Mouse (Mus musculus): Measurements from ENCODE around the gene Nfic. TPM values are rescaled to one million over a fixed set of nuclear protein-coding genes. Genes with fewer than 3 reads are reported as not detected.

The Nfic gene
- polyA plus RNA-seq, 1 experiment from 2014 or later: 86.5 TPM

DNA sequence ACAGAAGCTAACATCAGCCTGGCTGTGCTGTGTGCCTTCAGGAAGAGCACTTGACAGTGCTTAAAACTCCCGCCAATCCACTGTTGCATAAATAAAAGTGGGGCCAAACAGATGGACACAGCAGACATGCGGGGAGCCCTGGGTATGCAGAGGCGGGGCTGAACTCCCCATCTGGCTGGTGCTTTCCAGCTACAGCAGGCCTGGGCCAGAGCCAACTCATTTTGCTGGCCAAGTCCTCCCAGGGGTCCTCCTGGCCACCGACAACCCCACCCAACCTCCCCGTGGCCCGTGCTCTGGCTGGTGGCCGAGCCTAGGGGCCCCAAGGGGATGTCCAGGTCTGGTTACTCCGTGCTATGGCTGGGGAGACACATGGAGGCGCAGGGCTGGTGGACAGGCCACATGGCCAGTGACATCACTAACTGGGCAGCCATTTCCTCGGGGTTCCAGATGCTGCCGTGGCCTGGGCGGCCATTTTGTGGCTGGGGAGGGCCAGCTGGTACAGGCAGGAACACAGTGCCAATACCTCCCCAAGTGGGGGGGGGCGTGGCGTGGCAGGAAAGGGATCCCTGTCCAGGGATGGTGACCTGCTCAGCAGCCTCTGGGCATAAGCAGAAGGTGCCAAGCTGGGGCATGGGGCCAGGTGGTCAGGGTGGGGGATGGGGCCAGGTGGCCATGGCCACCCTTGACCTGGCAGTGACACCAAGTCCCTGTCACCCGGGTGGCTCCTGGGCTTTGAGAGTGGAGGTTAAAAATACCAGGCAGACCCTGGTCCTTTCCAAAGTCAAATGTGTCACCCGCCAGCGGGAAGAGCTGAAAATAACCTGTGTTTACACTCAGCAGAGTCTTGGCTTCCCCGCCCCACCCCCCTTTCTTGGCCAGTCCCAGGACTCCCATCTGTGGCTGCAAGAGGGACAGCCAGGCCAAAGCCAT is 43.7 kb downstream of the Nfic start:
- H3K9ac ChIP-seq: peak overlapping the region; percentile 16
- 36% methylated on average over 18 of the region's 18 CpGs for WGBS
- H3K4me2 ChIP-seq: peak overlapping the region; percentile 49

DNA sequence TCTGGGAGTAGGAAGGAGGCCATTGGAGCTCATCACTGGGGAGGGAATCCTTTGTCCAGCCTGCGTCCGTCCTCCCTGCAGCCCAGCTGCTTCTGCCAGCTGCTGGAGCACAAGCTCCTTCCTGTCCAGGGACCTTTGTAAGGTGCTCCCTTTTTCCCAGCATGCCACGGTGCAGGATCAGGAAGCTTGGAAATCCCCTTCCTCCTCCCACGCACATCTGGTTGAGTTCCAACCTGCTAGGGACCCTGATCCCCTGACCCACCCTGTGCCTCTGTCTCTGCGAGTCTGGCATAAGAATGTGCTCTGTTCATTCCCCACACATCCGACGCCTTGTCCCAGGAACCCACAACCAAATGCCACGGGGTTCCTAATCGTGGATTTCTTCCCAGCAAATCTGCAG is 44.5 kb downstream of the Nfic start:
- no peaks in the 10 kb centered on the region for H3K27me3 ChIP-seq (ENCODE audit: insufficient read depth, low read length)
- peaks cover 46% of the 10 kb centered on the region for H3K36me3 ChIP-seq (ENCODE audit: insufficient read depth)
- H3K27ac ChIP-seq (ENCODE audit: low read depth): peak overlapping the region; percentile 92
- TF ChIP-seq CTCF (IDR thresholded peaks at IDR 0.05; ENCODE audit: low read depth): no peak
- peaks cover 57% of the 10 kb centered on the region for H3K4me1 ChIP-seq (ENCODE audit: insufficient read depth)
- H3K4me2 ChIP-seq: peak overlapping the region; percentile 49
- ATAC-seq (ENCODE audit: insufficient read depth) (no peak), DNase-seq (no peak)
- H3K9me3 ChIP-seq (ENCODE audit: low read depth, low read length): no peaks in the 10 kb centered on the region
- 64% methylated on average over 9 of the region's 9 CpGs for WGBS
- H3K4me3 ChIP-seq (ENCODE audit: low read depth, low read length): 0 out of 2 replicates have a peak overlapping the region, but pooled peaks have one; percentile 8
- H3K9ac ChIP-seq: no peak overlapping the region

More for the DNA sequence above, 43.7 kb downstream of the Nfic start:
- Histone ChIP-seq H3K27me3 (ENCODE audit: insufficient read depth, low read length) (no peaks in the 10 kb centered on the region), H3K27ac (ENCODE audit: low read depth) (peak overlapping the region; percentile 92), H3K4me1 (ENCODE audit: insufficient read depth) (peaks cover 60% of the 10 kb centered on the region), H3K9me3 (ENCODE audit: low read depth, low read length) (no peaks in the 10 kb centered on the region), H3K4me3 (ENCODE audit: low read depth, low read length) (peak overlapping the region; percentile 8; the same call in 1 of the 2 replicates), H3K36me3 (ENCODE audit: insufficient read depth) (peaks cover 38% of the 10 kb centered on the region)
- ATAC-seq (ENCODE audit: insufficient read depth) (peak; percentile 8), DNase-seq (peak; percentile 86)
- no peak for TF ChIP-seq CTCF (IDR thresholded peaks at IDR 0.05; ENCODE audit: low read depth)

DNA sequence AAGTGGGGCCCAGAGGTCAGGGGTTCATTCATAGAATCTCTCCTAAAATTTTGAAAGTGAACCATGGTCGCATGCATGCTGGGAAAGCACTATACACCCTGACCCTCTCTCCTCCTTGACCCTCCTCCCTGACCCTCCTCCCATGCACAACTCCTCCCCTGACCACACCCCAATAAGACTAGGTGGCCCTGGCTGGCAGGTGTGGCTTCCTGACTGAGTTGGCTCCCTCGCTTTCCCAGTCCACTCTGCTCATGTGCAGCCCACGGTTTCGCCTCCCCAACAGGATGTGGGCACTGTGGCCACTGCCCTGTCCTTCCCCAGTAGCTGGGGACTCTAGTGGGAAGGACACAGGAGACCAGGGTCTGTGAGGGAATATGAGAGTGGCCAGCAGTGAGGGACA is 45.1 kb downstream of the Nfic start:
- Histone ChIP-seq H3K9me3 (ENCODE audit: low read depth, low read length) (no peaks in the 10 kb centered on the region), H3K27me3 (ENCODE audit: insufficient read depth, low read length) (no peaks in the 10 kb centered on the region), H3K4me1 (ENCODE audit: insufficient read depth) (peaks cover 57% of the 10 kb centered on the region), H3K9ac (no peak overlapping the region), H3K4me3 (ENCODE audit: low read depth, low read length) (peak overlapping the region; percentile 19; the same call in 1 of the 2 replicates), H3K27ac (ENCODE audit: low read depth) (peak overlapping the region; percentile 92; the same call in 1 of the 2 replicates), H3K36me3 (ENCODE audit: insufficient read depth) (peaks cover 52% of the 10 kb centered on the region), H3K4me2 (peak overlapping the region; percentile 49)
- DNase-seq (no peak), ATAC-seq (ENCODE audit: insufficient read depth) (no peak)
- 65% methylated on average over 4 of the region's 4 CpGs for WGBS
- no peak for TF ChIP-seq CTCF (IDR thresholded peaks at IDR 0.05; ENCODE audit: low read depth)

DNA sequence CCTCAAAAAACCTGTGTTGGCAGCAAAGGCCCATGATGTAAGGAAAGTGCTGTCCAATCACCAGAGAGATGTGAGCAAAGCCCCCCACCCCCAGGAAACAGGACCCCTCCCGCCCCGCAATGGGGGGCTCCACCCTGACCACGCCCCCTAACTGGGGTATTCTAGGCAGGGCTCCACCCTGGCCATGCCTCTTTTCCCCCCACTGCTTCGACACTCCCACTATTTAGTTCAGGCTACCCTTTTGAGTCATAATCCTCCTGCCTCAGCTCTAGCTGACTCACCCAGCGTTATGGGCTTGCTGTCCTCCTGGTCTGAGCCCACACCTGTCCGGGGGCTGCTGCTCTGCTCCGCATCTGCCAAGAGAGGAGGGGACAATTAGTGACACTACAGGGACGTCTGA is 46.1 kb downstream of the Nfic start:
- 33% methylated on average over 8 of the region's 8 CpGs for WGBS
- Histone ChIP-seq H3K9me3 (ENCODE audit: low read depth, low read length) (no peaks in the 10 kb centered on the region), H3K4me2 (peak overlapping the region; percentile 49), H3K4me3 (ENCODE audit: low read depth, low read length) (peak overlapping the region; percentile 19), H3K36me3 (ENCODE audit: insufficient read depth) (peaks cover 62% of the 10 kb centered on the region), H3K4me1 (ENCODE audit: insufficient read depth) (peaks cover 49% of the 10 kb centered on the region), H3K27me3 (ENCODE audit: insufficient read depth, low read length) (no peaks in the 10 kb centered on the region), H3K27ac (ENCODE audit: low read depth) (peak overlapping the region; percentile 58), H3K9ac (no peak overlapping the region)
- TF ChIP-seq CTCF (IDR thresholded peaks at IDR 0.05; ENCODE audit: low read depth): no peak
- ATAC-seq (ENCODE audit: insufficient read depth): no peak
- peak; percentile 66 for DNase-seq

DNA sequence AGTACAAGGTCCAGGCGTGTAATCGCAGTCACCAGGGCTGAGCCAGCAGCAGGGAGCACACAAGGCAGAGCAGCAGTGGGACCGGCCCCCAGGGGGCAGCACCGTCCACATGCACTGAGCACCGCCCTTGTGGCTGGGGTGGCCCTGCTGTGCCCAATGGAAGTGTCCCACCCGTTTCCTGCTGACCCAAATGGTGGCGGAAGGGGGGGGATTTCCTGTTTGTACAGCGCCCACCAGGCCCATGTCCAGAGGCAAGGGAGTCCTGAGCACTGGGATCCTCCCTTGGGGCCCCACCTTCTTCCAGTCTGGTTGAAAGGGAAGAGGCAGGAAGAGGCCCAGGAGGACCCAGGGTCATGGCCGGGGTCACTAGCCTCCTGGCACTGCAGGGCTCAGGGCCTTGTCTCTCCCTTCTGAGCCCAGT is 46.6 kb downstream of the Nfic start:
- 30% methylated on average over 9 of the region's 9 CpGs for WGBS
- TF ChIP-seq CTCF (IDR thresholded peaks at IDR 0.05; ENCODE audit: low read depth): peak; percentile 93
- Histone ChIP-seq H3K4me1 (ENCODE audit: insufficient read depth) (peaks cover 44% of the 10 kb centered on the region), H3K9ac (no peak overlapping the region), H3K4me3 (ENCODE audit: low read depth, low read length) (no peak overlapping the region; the same call in 1 of the 2 replicates), H3K9me3 (ENCODE audit: low read depth, low read length) (no peaks in the 10 kb centered on the region), H3K4me2 (no peak overlapping the region), H3K36me3 (ENCODE audit: insufficient read depth) (peaks cover 67% of the 10 kb centered on the region), H3K27me3 (ENCODE audit: insufficient read depth, low read length) (no peaks in the 10 kb centered on the region), H3K27ac (ENCODE audit: low read depth) (peak overlapping the region; percentile 58)
- peak; percentile 89 for DNase-seq
- ATAC-seq (ENCODE audit: insufficient read depth): peak; percentile 36

DNA sequence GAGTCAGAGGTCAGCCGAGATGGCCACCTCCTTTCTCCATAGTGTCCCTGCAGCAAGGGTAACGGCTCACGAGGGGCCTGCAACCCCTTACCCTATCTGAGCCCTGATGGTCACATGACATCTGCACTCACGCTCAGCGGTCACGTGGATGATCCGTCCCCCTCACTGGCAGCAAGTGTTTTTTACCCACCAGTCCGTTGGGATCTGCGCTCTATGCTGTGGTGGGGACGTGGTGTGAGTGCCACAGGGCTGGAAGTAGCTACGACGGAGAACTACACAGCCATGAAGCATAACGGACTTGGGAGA is 47.1 kb downstream of the Nfic start:
- DNase-seq (no peak), ATAC-seq (ENCODE audit: insufficient read depth) (no peak)
- H3K9ac ChIP-seq: no peak overlapping the region
- peak overlapping the region; percentile 46; the same call in 1 of the 2 replicates for H3K27ac ChIP-seq (ENCODE audit: low read depth)
- TF ChIP-seq CTCF (IDR thresholded peaks at IDR 0.05; ENCODE audit: low read depth): no peak
- H3K27me3 ChIP-seq (ENCODE audit: insufficient read depth, low read length): no peaks in the 10 kb centered on the region
- H3K4me2 ChIP-seq: peak overlapping the region; percentile 56; the same call in 1 of the 2 replicates
- H3K9me3 ChIP-seq (ENCODE audit: low read depth, low read length): no peaks in the 10 kb centered on the region
- 58% methylated on average over 13 of the region's 13 CpGs for WGBS
- peaks cover 72% of the 10 kb centered on the region for H3K36me3 ChIP-seq (ENCODE audit: insufficient read depth)
- no peak overlapping the region for H3K4me3 ChIP-seq (ENCODE audit: low read depth, low read length)
- peaks cover 44% of the 10 kb centered on the region for H3K4me1 ChIP-seq (ENCODE audit: insufficient read depth)
